Mouse (Mus musculus): ENCODE measurements at regions not wholly inside any gene's neighbourhood (a gene's known extent, or its start where the extent isn't known, plus 50 kb on each side); places are given as distances from the start of the nearest gene placed in this dataset.

- no peak for TF ChIP-seq CTCF (IDR thresholded peaks at IDR 0.05 in 2 of 3, conservative IDR thresholded peaks at IDR 0.05 in 1 of 3; ENCODE audit: control insufficient read depth in 1 of 3, insufficient read depth in 1 of 3, low read depth in 2 of 3, low read length in 3 of 3, poor library complexity in 1 of 3, severe bottlenecking in 1 of 3)
- no peak for TF ChIP-seq ZNF384 (IDR thresholded peaks at IDR 0.05; ENCODE audit: low read depth, low read length)
- TF ChIP-seq RAD21 (IDR thresholded peaks at IDR 0.05; ENCODE audit: low read depth, low read length), result no peak
- no peak for TF ChIP-seq POLR2A (IDR thresholded peaks at IDR 0.05; ENCODE audit: control insufficient read depth in 1 of 2, insufficient read depth in 1 of 2, low read depth in 1 of 2, low read length in 2 of 2, poor library complexity in 1 of 2)
- TF ChIP-seq GATA1 (IDR thresholded peaks at IDR 0.05; ENCODE audit: low read depth, low read length), result no peak
- no peak for TF ChIP-seq USF1 (IDR thresholded peaks at IDR 0.05; ENCODE audit: low read depth, low read length)
These were observed 101.4 kb upstream of the Klf3 start for GRCm38 (mm10) chr5:64701780-64702231.

Data from MEL (cell line).